Mouse (Mus musculus): ENCODE data around the gene Ipo11. TPM values are rescaled to one million over a fixed set of nuclear protein-coding genes. Genes with fewer than 3 reads are reported as not detected.

Gene Ipo11
- total and polyA plus RNA-seq, 3 experiments: 41.2 to 91.5 (median 52.4) TPM

GRCm38 (mm10) chr13:106829327-106829997 lies 107.3 kb downstream of the Ipo11 start:
- Histone ChIP-seq H3K9ac (ENCODE audit: insufficient read depth, low read depth) (no peak overlapping the region), H3K36me3 (replicated peaks in 1 of 2; ENCODE audit: control insufficient read depth in 1 of 2, insufficient read depth in 1 of 2, low read length in 1 of 2) (peaks cover 0 to 42% of the 10 kb centered on the region in 2 experiments), H3K4me2 (ENCODE audit: insufficient read depth, low read depth, poor library complexity, severe bottlenecking) (no peak overlapping the region), H3K4me1 (ENCODE audit: control insufficient read depth in 1 of 2, insufficient read depth in 2 of 2) (no peaks in the 10 kb centered on the region), H3K9me3 (replicated peaks; ENCODE audit: low read length) (no peaks in the 10 kb centered on the region), H3K4me3 (replicated peaks in 1 of 3; ENCODE audit: low read depth in 2 of 3, low read length in 2 of 3, poor library complexity in 1 of 3) (no peak overlapping the region), H3K27ac (ENCODE audit: insufficient read depth, low read depth) (no peak overlapping the region), H3K27me3 (replicated peaks) (no peaks in the 10 kb centered on the region), H3K79me2 (replicated peaks; ENCODE audit: control insufficient read depth, extremely low read depth, insufficient read depth, poor library complexity, severe bottlenecking) (no peaks in the 10 kb centered on the region)
- dilution Hi-C loops (cut with MboI; ENCODE audit: extremely low pct_ligation_motif_present, extremely low pct_unique_long_range_greater_than_20kb, low sequenced_read_pairs) (no loop called here), in situ Hi-C loops (cut with MboI; ENCODE audit: low pct_ligation_motif_present, low pct_unique_long_range_greater_than_20kb, low sequenced_read_pairs) (no loop called here)
- TF ChIP-seq POLR2A (IDR thresholded peaks at IDR 0.05; ENCODE audit: low read depth, low read length) (no peak), POLR2AphosphoS2 (IDR thresholded peaks at IDR 0.05; ENCODE audit: low read depth, low read length) (no peak), BHLHE40 (IDR thresholded peaks at IDR 0.05; ENCODE audit: low read depth, low read length) (no peak), TCF12 (IDR thresholded peaks at IDR 0.05; ENCODE audit: low read depth, low read length) (no peak), MXI1 (IDR thresholded peaks at IDR 0.05; ENCODE audit: low read depth, low read length) (no peak), GABPA (IDR thresholded peaks at IDR 0.05; ENCODE audit: insufficient replicate concordance, low read depth, low read length) (no peak), ZC3H11A (IDR thresholded peaks at IDR 0.05; ENCODE audit: low read depth, low read length) (no peak), USF1 (IDR thresholded peaks at IDR 0.05; ENCODE audit: low read depth, low read length) (no peak), CHD2 (IDR thresholded peaks at IDR 0.05; ENCODE audit: low read length) (no peak), JUND (conservative IDR thresholded peaks at IDR 0.05; ENCODE audit: low read depth, low read length) (no peak), ELF1 (IDR thresholded peaks at IDR 0.05; ENCODE audit: low read depth, low read length) (no peak), ZMIZ1 (IDR thresholded peaks at IDR 0.05; ENCODE audit: low read depth, low read length) (no peak), RAD21 (IDR thresholded peaks at IDR 0.05; ENCODE audit: low read depth, low read length) (no peak), NRF1 (IDR thresholded peaks at IDR 0.05; ENCODE audit: low read depth, low read length) (no peak), SMC3 (IDR thresholded peaks at IDR 0.05; ENCODE audit: low read depth, low read length) (no peak), PAX5 (IDR thresholded peaks at IDR 0.05; ENCODE audit: low read length) (no peak), UBTF (IDR thresholded peaks at IDR 0.05; ENCODE audit: low read depth, low read length) (no peak), MAFK (IDR thresholded peaks at IDR 0.05; ENCODE audit: insufficient replicate concordance, low read length) (no peak), KAT2A (IDR thresholded peaks at IDR 0.05; ENCODE audit: insufficient replicate concordance, low read length) (no peak)
- no peak for DNase-seq (ENCODE audit: extremely low read depth)

GRCm38 (mm10) chr13:106825618-106826017 lies 111.1 kb downstream of the Ipo11 start:
- H3K79me2 ChIP-seq (replicated peaks; ENCODE audit: control insufficient read depth, extremely low read depth, insufficient read depth, poor library complexity, severe bottlenecking): no peaks in the 10 kb centered on the region
- H3K4me2 ChIP-seq (ENCODE audit: insufficient read depth, low read depth, poor library complexity, severe bottlenecking): no peak overlapping the region
- dilution Hi-C loops (cut with MboI; ENCODE audit: extremely low pct_ligation_motif_present, extremely low pct_unique_long_range_greater_than_20kb, low sequenced_read_pairs) (no loop called here), in situ Hi-C loops (cut with MboI; ENCODE audit: low pct_ligation_motif_present, low pct_unique_long_range_greater_than_20kb, low sequenced_read_pairs) (no loop called here)
- TF ChIP-seq JUND (conservative IDR thresholded peaks at IDR 0.05; ENCODE audit: low read depth, low read length) (no peak), ELF1 (IDR thresholded peaks at IDR 0.05; ENCODE audit: low read depth, low read length) (no peak), HCFC1 (IDR thresholded peaks at IDR 0.05; ENCODE audit: low read depth, low read length) (no peak), RCOR1 (conservative IDR thresholded peaks at IDR 0.05; ENCODE audit: low read depth, low read length) (no peak), TBP (conservative IDR thresholded peaks at IDR 0.05; ENCODE audit: low read depth, low read length) (no peak), TCF12 (IDR thresholded peaks at IDR 0.05; ENCODE audit: low read depth, low read length) (no peak), USF1 (IDR thresholded peaks at IDR 0.05; ENCODE audit: low read depth, low read length) (no peak), POLR2A (IDR thresholded peaks at IDR 0.05; ENCODE audit: low read depth, low read length) (no peak), UBTF (IDR thresholded peaks at IDR 0.05; ENCODE audit: low read depth, low read length) (no peak), NELFE (IDR thresholded peaks at IDR 0.05; ENCODE audit: low read depth, low read length) (no peak), ZMIZ1 (IDR thresholded peaks at IDR 0.05; ENCODE audit: low read depth, low read length) (no peak), MAZ (IDR thresholded peaks at IDR 0.05; ENCODE audit: low read depth, low read length) (no peak), KAT2A (IDR thresholded peaks at IDR 0.05; ENCODE audit: insufficient replicate concordance, low read length) (no peak), EP300 (IDR thresholded peaks at IDR 0.05; ENCODE audit: low read length) (no peak), MAFK (IDR thresholded peaks at IDR 0.05; ENCODE audit: insufficient replicate concordance, low read length) (no peak), CHD1 (IDR thresholded peaks at IDR 0.05; ENCODE audit: low read depth, low read length) (no peak), POLR2AphosphoS2 (IDR thresholded peaks at IDR 0.05; ENCODE audit: low read depth, low read length) (no peak)
- H3K4me1 ChIP-seq (ENCODE audit: control insufficient read depth in 1 of 2, insufficient read depth in 2 of 2): no peaks in the 10 kb centered on the region
- H3K27me3 ChIP-seq (replicated peaks): no peaks in the 10 kb centered on the region
- no peak overlapping the region for H3K9ac ChIP-seq (ENCODE audit: insufficient read depth, low read depth)
- no peaks in the 10 kb centered on the region for H3K9me3 ChIP-seq (replicated peaks; ENCODE audit: low read length)
- no peak overlapping the region for H3K4me3 ChIP-seq (replicated peaks in 1 of 3; ENCODE audit: low read depth in 2 of 3, low read length in 2 of 3, poor library complexity in 1 of 3)
- no peak for DNase-seq (ENCODE audit: extremely low read depth)
- peaks cover 4 to 39% of the 10 kb centered on the region in 2 experiments for H3K36me3 ChIP-seq (replicated peaks in 1 of 2; ENCODE audit: control insufficient read depth in 1 of 2, insufficient read depth in 1 of 2, low read length in 1 of 2)
- H3K27ac ChIP-seq (ENCODE audit: insufficient read depth, low read depth): no peak overlapping the region
